ENCODE assay signal across 9 mouse cellular contexts in the genomic region with DNA sequence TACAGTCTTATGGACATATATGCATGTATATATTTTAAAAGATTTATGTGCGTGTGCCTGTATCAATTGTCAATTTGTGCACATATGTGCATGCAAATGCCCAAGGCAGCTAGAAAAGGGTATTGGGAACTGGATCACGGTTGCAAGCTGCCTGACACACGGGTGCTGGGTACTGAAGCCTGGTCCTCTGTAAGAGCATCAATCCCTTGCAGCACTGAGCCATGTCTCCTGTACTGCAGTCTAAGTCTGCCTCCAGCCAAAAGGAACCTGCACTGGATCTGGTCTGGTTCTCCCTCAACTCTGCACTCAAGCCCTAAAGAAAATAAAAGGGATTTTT. TPM values are rescaled to one million over a fixed set of nuclear protein-coding genes. Genes with fewer than 3 reads are reported as not detected.
A peak's percentile ranks its signal among the peaks of the same experiment; 100 is the strongest.
DNase-seq lines count a peak whose midpoint lies in the region; ATAC-seq and TF ChIP-seq lines count a peak whose summit lies in the region.
"Had no signal": no experiment of that assay in that cellular context is flagged by ENCODE, and none has a peak within 500 bp of the region (broad histone marks: within the 10 kb centered on the region; RNA-seq: fewer than 3 reads in every experiment).

No protein-coding gene starts in this region.

- H3K4me1 ChIP-seq in forebrain, embryonic 11.5 days (replicated peaks; ENCODE audit: control insufficient read depth, insufficient read depth, low read length) = no peaks in the 10 kb centered on the region; the same call in 1 of the 2 replicates
- peaks cover 9% of the 10 kb centered on the region for H3K4me1 ChIP-seq in forebrain, embryonic 10.5 days
- H3K4me1 ChIP-seq in lung, embryonic 14.5 days (ENCODE audit: insufficient read depth) = 0 out of 2 replicates have a peak, but pooled peaks cover 3% of the 10 kb centered on the region
- peaks cover 6% of the 10 kb centered on the region; the same call in 1 of the 2 replicates for H3K4me1 ChIP-seq in limb, embryonic 12.5 days (replicated peaks)
- H3K4me1 ChIP-seq in neural tube, embryonic 14.5 days (ENCODE audit: control insufficient read depth, insufficient read depth, low read length) = 0 out of 2 replicates have a peak, but pooled peaks cover 3% of the 10 kb centered on the region
- H3K4me1 ChIP-seq in lung, postnatal 0 days (ENCODE audit: insufficient read depth, low read depth, low read length) = no peaks in the 10 kb centered on the region

- peaks cover 21% of the 10 kb centered on the region for H3K36me3 ChIP-seq in forebrain, embryonic 11.5 days (ENCODE audit: control insufficient read depth, insufficient read depth, low read length)
- H3K36me3 ChIP-seq in forebrain, embryonic 10.5 days (replicated peaks) = peaks cover 75% of the 10 kb centered on the region
- peaks cover 65% of the 10 kb centered on the region for H3K36me3 ChIP-seq in lung, embryonic 14.5 days (ENCODE audit: insufficient read depth)
- H3K36me3 ChIP-seq in limb, embryonic 12.5 days = peaks cover 66% of the 10 kb centered on the region
- peaks cover 29% of the 10 kb centered on the region for H3K36me3 ChIP-seq in neural tube, embryonic 14.5 days (ENCODE audit: control insufficient read depth, insufficient read depth, low read length)
- H3K36me3 ChIP-seq in lung, postnatal 0 days (ENCODE audit: insufficient read depth, low read length) = peaks cover 24% of the 10 kb centered on the region; the same call in 1 of the 2 replicates

- ATAC-seq in forebrain, embryonic 11.5 days (replicated peaks; ENCODE audit: low FRiP score) = no peak
- peak; percentile 31; the same call in 1 of the 2 replicates for ATAC-seq in lung, embryonic 14.5 days (ENCODE audit: insufficient read depth)
- ATAC-seq in limb, embryonic 12.5 days (ENCODE audit: insufficient number of reproducible peaks, insufficient read depth, low FRiP score, low TSS enrichment, low read depth) = no peak
- no peak for ATAC-seq in neural tube, embryonic 14.5 days (ENCODE audit: low read depth)
- ATAC-seq in megakaryocyte-erythroid progenitor cell, adult 5-6 weeks (replicated peaks; ENCODE audit: low FRiP score, low TSS enrichment, poor library complexity, severe bottlenecking) = no peak
- no peak for ATAC-seq in lung, postnatal 0 days

- no peak for DNase-seq in forebrain, embryonic 11.5 days (ENCODE audit: low spot score)
- DNase-seq in forebrain, embryonic 10.5 days (ENCODE audit: extremely low spot score, low spot score) = no peak
- DNase-seq in lung, embryonic 14.5 days = no peak
- DNase-seq in lung, postnatal 25 days (ENCODE audit: low spot score) = no peak
- no peak for DNase-seq in lung, postnatal 0 days (ENCODE audit: low spot score)

- no peak overlapping the region for H3K4me3 ChIP-seq in forebrain, embryonic 11.5 days (ENCODE audit: low read depth, low read length)
- H3K4me3 ChIP-seq in forebrain, embryonic 10.5 days = no peak overlapping the region
- no peak overlapping the region for H3K4me3 ChIP-seq in lung, embryonic 14.5 days (ENCODE audit: low read depth, low read length)
- no peak overlapping the region for H3K4me3 ChIP-seq in limb, embryonic 12.5 days (replicated peaks)
- H3K4me3 ChIP-seq in neural tube, embryonic 14.5 days (ENCODE audit: low read depth, low read length) = peak overlapping the region; percentile 69; the same call in 1 of the 2 replicates
- no peak overlapping the region for H3K4me3 ChIP-seq in lung, postnatal 0 days (ENCODE audit: low read depth, low read length)

- TF ChIP-seq CTCF in lung, embryonic 14.5 days (IDR thresholded peaks at IDR 0.05; ENCODE audit: low read depth) = no peak
- TF ChIP-seq CTCF in lung, postnatal 0 days (IDR thresholded peaks at IDR 0.05) = no peak

- TF ChIP-seq EP300 in lung, postnatal 0 days (IDR thresholded peaks at IDR 0.05) = no peak

- WGBS in forebrain, embryonic 11.5 days = 81% methylated on average over 3 of the region's 3 CpGs
- whole genome bisulfite sequencing in forebrain, embryonic 10.5 days = 79% methylated on average over 3 of the region's 3 CpGs
- WGBS in lung, embryonic 14.5 days = 60% methylated on average over 3 of the region's 3 CpGs
- 64% methylated on average over 3 of the region's 3 CpGs for WGBS in limb, embryonic 12.5 days
- 73% methylated on average over 3 of the region's 3 CpGs for WGBS in neural tube, embryonic 14.5 days
- WGBS in lung, postnatal 0 days = 62% methylated on average over 3 of the region's 3 CpGs

- no peak overlapping the region for H3K27ac ChIP-seq in forebrain, embryonic 11.5 days (ENCODE audit: low read depth, low read length)
- H3K27ac ChIP-seq in forebrain, embryonic 10.5 days = no peak overlapping the region
- no peak overlapping the region for H3K27ac ChIP-seq in lung, embryonic 14.5 days (ENCODE audit: low read depth)
- H3K27ac ChIP-seq in limb, embryonic 12.5 days = no peak overlapping the region
- H3K27ac ChIP-seq in neural tube, embryonic 14.5 days (ENCODE audit: low read depth, low read length) = no peak overlapping the region
- no peak overlapping the region for H3K27ac ChIP-seq in lung, postnatal 0 days (ENCODE audit: low read length)

- H3K4me2 ChIP-seq in forebrain, embryonic 11.5 days (ENCODE audit: low read depth, low read length, severe bottlenecking) = peak overlapping the region; percentile 74; the same call in 1 of the 2 replicates
- peak overlapping the region; percentile 68 for H3K4me2 ChIP-seq in lung, embryonic 14.5 days
- peak overlapping the region; percentile 70; the same call in 1 of the 2 replicates for H3K4me2 ChIP-seq in limb, embryonic 12.5 days
- no peak overlapping the region for H3K4me2 ChIP-seq in neural tube, embryonic 14.5 days (ENCODE audit: low read depth, low read length)
- H3K4me2 ChIP-seq in lung, postnatal 0 days (replicated peaks; ENCODE audit: low read depth, low read length) = no peak overlapping the region

- H3K27me3 ChIP-seq in forebrain, embryonic 11.5 days (ENCODE audit: control insufficient read depth, insufficient read depth, low read length) = no peaks in the 10 kb centered on the region
- H3K27me3 ChIP-seq in forebrain, embryonic 10.5 days (ENCODE audit: poor library complexity, severe bottlenecking) = no peaks in the 10 kb centered on the region
- H3K27me3 ChIP-seq in lung, embryonic 14.5 days (ENCODE audit: insufficient read depth, low read length) = no peaks in the 10 kb centered on the region
- no peaks in the 10 kb centered on the region for H3K27me3 ChIP-seq in limb, embryonic 12.5 days
- H3K27me3 ChIP-seq in neural tube, embryonic 14.5 days (ENCODE audit: control insufficient read depth, insufficient read depth, low read length) = no peaks in the 10 kb centered on the region
- no peaks in the 10 kb centered on the region for H3K27me3 ChIP-seq in lung, postnatal 0 days (replicated peaks; ENCODE audit: insufficient read depth, low read length)

- H3K9me3 ChIP-seq in forebrain, embryonic 11.5 days (ENCODE audit: control insufficient read depth, low read length) = no peaks in the 10 kb centered on the region
- H3K9me3 ChIP-seq in forebrain, embryonic 10.5 days = no peaks in the 10 kb centered on the region
- H3K9me3 ChIP-seq in lung, embryonic 14.5 days (ENCODE audit: low read depth, low read length) = no peaks in the 10 kb centered on the region
- H3K9me3 ChIP-seq in limb, embryonic 12.5 days = no peaks in the 10 kb centered on the region
- H3K9me3 ChIP-seq in neural tube, embryonic 14.5 days (ENCODE audit: control insufficient read depth, low read length) = no peaks in the 10 kb centered on the region
- no peaks in the 10 kb centered on the region for H3K9me3 ChIP-seq in lung, postnatal 0 days (ENCODE audit: low read length)

- no peak overlapping the region for H3K9ac ChIP-seq in forebrain, embryonic 11.5 days (ENCODE audit: low read length)
- H3K9ac ChIP-seq in lung, embryonic 14.5 days = no peak overlapping the region
- H3K9ac ChIP-seq in limb, embryonic 12.5 days (replicated peaks) = no peak overlapping the region
- H3K9ac ChIP-seq in neural tube, embryonic 14.5 days (replicated peaks; ENCODE audit: low read depth, low read length) = no peak overlapping the region
- H3K9ac ChIP-seq in lung, postnatal 0 days (replicated peaks; ENCODE audit: low read depth) = no peak overlapping the region

RNA-seq across cellular contexts. Expression of a gene that starts 0.6 kb away (rescaled TPM):
- 13.5 and 16.4 TPM in 2 replicates for polyA plus RNA-seq in forebrain, embryonic 11.5 days (2014; fragmentation: Nextera tagmentation; extraction: Ambion mirVana)
- polyA plus RNA-seq in forebrain, embryonic 10.5 days (2016; fragmentation: Nextera tagmentation; extraction: Ambion mirVana) = 18.6 and 18.7 TPM in 2 replicates
- polyA plus RNA-seq in lung, embryonic 14.5 days (2014; fragmentation: Nextera tagmentation; extraction: Ambion mirVana) = 8.7 and 9.8 TPM in 2 replicates
- 13.4 and 13.5 TPM in 2 replicates for polyA plus RNA-seq in limb, embryonic 12.5 days (2016; fragmentation: Nextera tagmentation; extraction: Ambion mirVana)
- 7.2 and 8.5 TPM in 2 replicates for polyA plus RNA-seq in neural tube, embryonic 14.5 days (2014; fragmentation: Nextera tagmentation; extraction: Ambion mirVana)
- total RNA-seq in megakaryocyte-erythroid progenitor cell, adult 5-6 weeks (2014; fragmentation: Nextera tagmentation) = 14.0 and 23.7 TPM in 2 replicates
- total RNA-seq in megakaryocyte-erythroid progenitor cell, adult 5-6 weeks (2017) = 6.7 and 7.2 TPM in 2 replicates
- polyA plus RNA-seq in lung, postnatal 0 days (2015; fragmentation: Nextera tagmentation; extraction: Ambion mirVana) = 2.4 and 2.8 TPM in 2 replicates

RNA-seq across cellular contexts. Expression of a gene that starts 18.5 kb away (rescaled TPM):
- polyA plus RNA-seq in forebrain, embryonic 11.5 days (2014; fragmentation: Nextera tagmentation; extraction: Ambion mirVana) = 261 and 263 TPM in 2 replicates
- polyA plus RNA-seq in forebrain, embryonic 10.5 days (2016; fragmentation: Nextera tagmentation; extraction: Ambion mirVana) = 270 and 285 TPM in 2 replicates
- 227 and 229 TPM in 2 replicates for polyA plus RNA-seq in lung, embryonic 14.5 days (2014; fragmentation: Nextera tagmentation; extraction: Ambion mirVana)
- polyA plus RNA-seq in limb, embryonic 12.5 days (2016; fragmentation: Nextera tagmentation; extraction: Ambion mirVana) = 237 and 240 TPM in 2 replicates
- polyA plus RNA-seq in neural tube, embryonic 14.5 days (2014; fragmentation: Nextera tagmentation; extraction: Ambion mirVana) = 186 and 197 TPM in 2 replicates
- total RNA-seq in megakaryocyte-erythroid progenitor cell, adult 5-6 weeks (2014; fragmentation: Nextera tagmentation) = 164 and 171 TPM in 2 replicates
- total RNA-seq in megakaryocyte-erythroid progenitor cell, adult 5-6 weeks (2017) = 220 and 274 TPM in 2 replicates
- 67.8 and 70.5 TPM in 2 replicates for polyA plus RNA-seq in lung, postnatal 0 days (2015; fragmentation: Nextera tagmentation; extraction: Ambion mirVana)

RNA-seq across cellular contexts. Expression of a gene that starts 18.5 kb away (rescaled TPM):
- polyA plus RNA-seq in forebrain, embryonic 11.5 days (2014; fragmentation: Nextera tagmentation; extraction: Ambion mirVana) = 33.6 and 33.9 TPM in 2 replicates
- 26.7 and 27.5 TPM in 2 replicates for polyA plus RNA-seq in forebrain, embryonic 10.5 days (2016; fragmentation: Nextera tagmentation; extraction: Ambion mirVana)
- 22.8 and 25.0 TPM in 2 replicates for polyA plus RNA-seq in lung, embryonic 14.5 days (2014; fragmentation: Nextera tagmentation; extraction: Ambion mirVana)
- polyA plus RNA-seq in limb, embryonic 12.5 days (2016; fragmentation: Nextera tagmentation; extraction: Ambion mirVana) = 29.4 and 30.5 TPM in 2 replicates
- 65.2 and 67.0 TPM in 2 replicates for polyA plus RNA-seq in neural tube, embryonic 14.5 days (2014; fragmentation: Nextera tagmentation; extraction: Ambion mirVana)
- total RNA-seq in megakaryocyte-erythroid progenitor cell, adult 5-6 weeks (2014; fragmentation: Nextera tagmentation) = 11.3 and 12.0 TPM in 2 replicates
- 14.5 and 16.8 TPM in 2 replicates for total RNA-seq in megakaryocyte-erythroid progenitor cell, adult 5-6 weeks (2017)
- 13.3 and 17.5 TPM in 2 replicates for polyA plus RNA-seq in lung, postnatal 0 days (2015; fragmentation: Nextera tagmentation; extraction: Ambion mirVana)

RNA-seq across cellular contexts. Expression of a gene that starts 22.2 kb away (rescaled TPM):
- polyA plus RNA-seq in forebrain, embryonic 11.5 days (2014; fragmentation: Nextera tagmentation; extraction: Ambion mirVana) = 0.97 and 1.0 TPM in 2 replicates
- 0.21 TPM in 1 of 2 replicates, not detected in the other for polyA plus RNA-seq in forebrain, embryonic 10.5 days (2016; fragmentation: Nextera tagmentation; extraction: Ambion mirVana)
- polyA plus RNA-seq in lung, embryonic 14.5 days (2014; fragmentation: Nextera tagmentation; extraction: Ambion mirVana) = 0.42 TPM in 1 of 2 replicates, not detected in the other
- polyA plus RNA-seq in limb, embryonic 12.5 days (2016; fragmentation: Nextera tagmentation; extraction: Ambion mirVana) = 0.51 and 1.3 TPM in 2 replicates
- 0.23 and 1.7 TPM in 2 replicates for polyA plus RNA-seq in neural tube, embryonic 14.5 days (2014; fragmentation: Nextera tagmentation; extraction: Ambion mirVana)
- total RNA-seq in megakaryocyte-erythroid progenitor cell, adult 5-6 weeks (2014; fragmentation: Nextera tagmentation) = not detected in 2 replicates
- not detected in 2 replicates for total RNA-seq in megakaryocyte-erythroid progenitor cell, adult 5-6 weeks (2017)
- polyA plus RNA-seq in lung, postnatal 0 days (2015; fragmentation: Nextera tagmentation; extraction: Ambion mirVana) = 0.24 TPM in 1 of 2 replicates, not detected in the other
- total RNA-seq: layer of hippocampus, postnatal 10 days had no signal

RNA-seq across cellular contexts. Expression of a gene that starts 52.2 kb away (rescaled TPM):
- 272 and 278 TPM in 2 replicates for polyA plus RNA-seq in forebrain, embryonic 11.5 days (2014; fragmentation: Nextera tagmentation; extraction: Ambion mirVana)
- polyA plus RNA-seq in forebrain, embryonic 10.5 days (2016; fragmentation: Nextera tagmentation; extraction: Ambion mirVana) = 204 and 213 TPM in 2 replicates
- 147 and 163 TPM in 2 replicates for polyA plus RNA-seq in lung, embryonic 14.5 days (2014; fragmentation: Nextera tagmentation; extraction: Ambion mirVana)
- polyA plus RNA-seq in limb, embryonic 12.5 days (2016; fragmentation: Nextera tagmentation; extraction: Ambion mirVana) = 162 and 173 TPM in 2 replicates
- polyA plus RNA-seq in neural tube, embryonic 14.5 days (2014; fragmentation: Nextera tagmentation; extraction: Ambion mirVana) = 486 and 487 TPM in 2 replicates
- 42.6 and 55.5 TPM in 2 replicates for total RNA-seq in megakaryocyte-erythroid progenitor cell, adult 5-6 weeks (2014; fragmentation: Nextera tagmentation)
- total RNA-seq in megakaryocyte-erythroid progenitor cell, adult 5-6 weeks (2017) = 29.1 and 32.9 TPM in 2 replicates
- polyA plus RNA-seq in lung, postnatal 0 days (2015; fragmentation: Nextera tagmentation; extraction: Ambion mirVana) = 287 and 320 TPM in 2 replicates

Comparison
In these comparisons a context has a peak if more than half of its experiments do, and no peak if none do; other contexts are left out.
1. H3K4me2 ChIP-seq: peak in forebrain, embryonic 11.5 days (single experiment), lung, embryonic 14.5 days (single experiment) and limb, embryonic 12.5 days (single experiment); none in neural tube, embryonic 14.5 days (single experiment) and lung, postnatal 0 days (single experiment).